Mouse (Mus musculus) brown adipose tissue, adult 24 weeks (tissue): Measurements from ENCODE around the gene Tctn1. TPM values are rescaled to one million over a fixed set of nuclear protein-coding genes. Genes with fewer than 3 reads are reported as not detected.

Experiments
- H3K27ac ChIP-seq: fragments of 200-500 bp; replicated peaks from 2 replicates; pipeline ENCODE4 v1.5.1; 2012; ENCODE audit warnings: low read depth, mild to moderate bottlenecking, low read length
- H3K4me1 ChIP-seq: fragments of 200-500 bp; 2 replicates; pipeline ENCODE4 v1.6.1; 2012; ENCODE audit warnings: low read length, mixed read lengths; ENCODE audit not compliant: control insufficient read depth, insufficient read depth, insufficient read length
- H3K4me3 ChIP-seq: fragments of 200-500 bp; 2 replicates; pipeline ENCODE4 v1.5.1; 2012; ENCODE audit warnings: low read depth, mild to moderate bottlenecking, low read length, moderate library complexity; ENCODE audit not compliant: insufficient read depth
- polyA plus RNA-seq: library from polyadenylated mRNA; stranded (reverse); fragments of >200 nt; gene quantifications from 2 replicates; pipeline ENCODE4 v1.2.4, GENCODE M21; 2012; ENCODE audit not compliant: missing spikeins, insufficient read depth, insufficient read length

The Tctn1 gene
- 1.2 and 2.9 TPM in 2 replicates for polyA plus RNA-seq

DNA sequence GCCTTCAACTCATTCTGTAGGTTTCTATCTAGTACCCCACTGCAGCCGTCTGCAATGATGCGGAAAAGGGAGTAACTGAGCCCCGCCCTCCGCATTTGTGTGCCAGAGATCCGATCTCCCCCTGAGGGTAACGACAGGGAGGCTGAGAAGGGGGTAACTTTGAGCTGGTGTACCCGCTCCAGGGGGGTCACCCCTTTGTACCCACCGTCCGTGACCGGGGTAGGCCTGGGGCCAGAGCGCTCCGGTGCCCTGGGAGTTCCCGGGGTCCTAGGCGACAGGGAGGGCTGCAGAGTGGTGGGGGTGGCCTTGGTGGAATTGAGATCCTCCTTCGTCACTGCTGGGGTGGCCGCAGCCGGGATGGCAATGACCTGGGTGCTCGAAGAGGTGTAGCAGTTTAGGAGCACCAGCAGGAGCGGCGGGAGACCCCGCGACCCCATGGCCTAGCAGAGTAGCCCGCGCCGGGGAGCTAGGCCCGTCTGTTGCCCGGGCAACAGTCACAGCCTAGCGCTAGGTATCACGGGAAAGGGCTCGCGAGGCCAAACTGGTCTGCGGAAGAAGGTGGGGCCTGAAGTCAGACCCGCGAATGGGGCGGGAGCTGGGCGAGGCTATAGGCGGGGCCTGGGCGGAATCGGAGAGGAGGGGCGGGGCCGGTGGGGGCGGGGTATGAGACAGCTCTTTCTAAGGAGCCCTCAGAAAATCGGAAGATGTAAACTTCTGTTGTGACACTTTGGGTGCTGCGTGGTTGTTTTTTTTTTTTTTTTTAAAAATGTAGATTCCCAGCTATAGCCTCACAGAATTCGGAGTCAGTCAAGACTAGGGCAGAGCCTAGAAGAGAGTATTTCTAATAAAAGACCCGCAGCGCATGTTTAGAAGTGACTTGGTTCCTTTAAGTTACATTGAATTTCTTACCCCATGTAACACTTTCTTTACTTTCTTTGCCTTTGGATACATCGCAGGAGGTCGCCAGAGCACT, at the start of gene Tctn1:
Gene Tctn1, minus strand, starts transcription at position 528 of the 973 bp plus-strand sequence.
- H3K27ac ChIP-seq = no peak within 1 kb of the TSS

DNA sequence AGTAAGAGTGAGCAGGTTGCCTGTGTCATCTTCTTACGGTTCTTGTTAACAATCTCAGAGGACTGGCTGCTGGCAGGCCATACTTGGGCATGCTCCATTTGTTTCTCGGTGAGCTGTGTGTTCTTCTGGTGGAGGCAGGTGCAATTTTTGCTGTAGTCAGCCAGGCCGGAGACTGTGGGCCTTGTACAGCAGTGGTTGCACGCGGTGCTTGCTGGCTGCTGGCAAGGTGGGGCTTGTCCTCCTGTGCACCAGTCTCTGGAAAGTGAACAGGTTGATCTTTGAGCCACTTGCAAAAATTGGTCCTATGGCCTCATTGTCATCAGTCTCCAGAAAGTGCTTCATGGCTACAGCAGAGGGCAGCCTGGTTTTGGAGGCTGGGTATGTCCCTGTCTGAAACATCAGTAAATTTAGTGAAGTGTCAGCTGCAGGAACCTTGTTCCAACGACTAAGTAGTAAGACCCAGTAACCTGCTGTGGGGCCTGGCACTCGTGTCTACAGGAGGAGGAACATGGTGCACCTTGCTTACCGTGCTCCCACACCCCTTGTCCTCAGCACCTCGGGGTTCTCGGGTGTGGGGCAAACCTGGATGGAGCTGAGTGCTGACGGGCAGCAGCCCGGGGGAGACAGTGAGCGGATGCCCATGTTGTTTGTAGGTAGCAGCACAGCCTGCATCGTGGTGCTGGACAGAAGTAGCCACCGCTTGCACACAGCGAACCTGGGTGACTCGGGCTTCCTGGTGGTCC, 48.9 kb upstream of the Tctn1 start:
- no peak overlapping the region for H3K4me3 ChIP-seq
- H3K4me1 ChIP-seq = peaks cover 7% of the 10 kb centered on the region; the same call in 1 of the 2 replicates
- no peak overlapping the region for H3K27ac ChIP-seq

More for the DNA sequence above, at the start of gene Tctn1:
- H3K4me3 ChIP-seq = peak within 1 kb of the TSS; percentile 80
- H3K4me1 ChIP-seq = no peaks in the 10 kb centered on the region

DNA sequence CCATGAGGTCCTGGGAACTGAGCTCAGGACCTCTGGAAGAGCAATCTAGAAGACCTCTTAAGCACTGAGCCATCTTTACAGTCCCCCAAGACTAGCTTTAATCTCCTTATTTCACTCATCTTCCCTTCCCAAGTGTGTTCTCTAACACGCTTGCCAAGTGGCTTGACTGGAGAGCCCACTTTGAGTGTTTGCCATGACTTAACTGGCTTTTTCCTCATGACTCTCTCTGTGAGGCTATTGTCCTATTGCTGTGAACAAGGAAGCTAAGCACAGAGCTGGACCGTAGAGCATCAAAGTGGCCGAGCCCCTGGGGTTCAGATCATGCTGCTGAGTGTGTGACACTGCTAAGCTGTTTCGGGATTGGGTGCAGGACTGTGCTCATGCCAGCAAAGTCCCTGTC, 48.1 kb upstream of the Tctn1 start:
- H3K4me3 ChIP-seq = no peak overlapping the region
- no peak overlapping the region for H3K27ac ChIP-seq
- H3K4me1 ChIP-seq = peaks cover 4% of the 10 kb centered on the region; the same call in 1 of the 2 replicates

GRCm38 (mm10) chr5:122311692-122312091, 47.4 kb upstream of the Tctn1 start:
- Histone ChIP-seq H3K4me3 (no peak overlapping the region), H3K4me1 (0 out of 2 replicates have a peak, but pooled peaks cover 4% of the 10 kb centered on the region), H3K27ac (no peak overlapping the region)

DNA sequence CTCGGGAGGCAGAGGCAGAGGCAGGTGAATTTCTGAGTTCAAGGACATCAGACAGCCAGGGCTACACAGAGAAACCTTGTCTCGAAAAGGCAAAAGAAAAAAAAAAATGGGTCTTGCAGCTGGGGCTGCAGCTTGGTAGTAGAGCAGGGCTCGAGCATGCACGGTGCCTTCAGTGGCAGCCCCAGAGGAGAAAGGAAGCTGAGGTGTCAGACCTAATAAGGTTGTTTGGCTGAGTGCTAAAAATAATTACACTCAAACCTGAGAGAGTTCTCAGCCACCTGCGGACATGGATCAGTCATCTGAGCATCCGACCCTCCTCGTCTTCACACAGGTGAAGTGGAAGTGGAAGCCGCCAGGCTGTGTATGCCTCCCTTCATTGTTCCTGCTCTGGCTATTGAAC, 46.4 kb upstream of the Tctn1 start:
- Histone ChIP-seq H3K27ac (no peak overlapping the region), H3K4me1 (peaks cover 6% of the 10 kb centered on the region; the same call in 1 of the 2 replicates), H3K4me3 (no peak overlapping the region)

DNA sequence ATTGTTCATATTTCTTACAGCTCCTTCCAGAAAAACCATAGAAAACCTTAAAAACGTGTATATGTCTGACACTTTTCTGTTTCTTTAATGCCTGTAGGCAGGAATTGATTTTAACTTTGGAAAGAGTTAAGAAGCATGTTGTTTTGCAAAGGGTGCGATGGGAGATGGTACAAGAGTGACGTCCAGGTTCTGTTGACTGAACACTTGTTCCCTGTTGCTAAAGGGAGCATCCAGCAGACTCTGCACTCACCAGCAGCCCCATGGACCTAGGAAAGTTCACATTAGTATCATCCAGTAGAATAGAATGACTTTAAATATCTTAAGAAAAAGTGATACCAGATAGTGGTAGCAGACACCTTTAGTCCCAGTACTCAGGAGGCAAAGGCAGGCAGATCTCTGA, 42.3 kb upstream of the Tctn1 start:
- H3K4me1 ChIP-seq = peaks cover 35% of the 10 kb centered on the region
- H3K4me3 ChIP-seq = no peak overlapping the region
- H3K27ac ChIP-seq = no peak overlapping the region

GRCm38 (mm10) chr5:122305472-122305871, 41.2 kb upstream of the Tctn1 start:
- Histone ChIP-seq H3K4me3 (no peak overlapping the region), H3K27ac (no peak overlapping the region), H3K4me1 (peaks cover 36% of the 10 kb centered on the region)

- H3K4me3 ChIP-seq = no peak overlapping the region
- peaks cover 39% of the 10 kb centered on the region for H3K4me1 ChIP-seq
- no peak overlapping the region; the same call in 1 of the 2 replicates for H3K27ac ChIP-seq
Observed at GRCm38 (mm10) chr5:122304541-122304940, 40.3 kb upstream of the Tctn1 start.

DNA sequence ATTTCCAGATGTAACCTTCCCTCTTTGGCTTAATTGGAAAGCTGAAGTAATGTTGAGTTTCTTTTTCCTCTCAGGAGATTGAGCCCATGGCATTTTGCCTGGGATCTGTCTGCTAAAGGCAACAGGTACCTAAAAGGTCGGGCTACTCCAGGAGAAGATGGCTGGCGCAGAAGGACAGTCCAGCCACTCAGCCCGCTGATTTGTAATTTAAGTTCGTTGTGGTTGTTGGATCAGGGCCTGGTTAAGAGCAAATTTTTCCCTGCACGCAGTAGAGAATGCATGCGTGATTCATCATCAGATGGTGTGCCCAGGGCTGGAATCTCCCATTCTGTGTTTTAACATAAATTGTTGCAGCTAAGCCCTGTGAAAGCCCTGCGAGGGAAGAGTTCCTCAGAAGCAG, 39.7 kb upstream of the Tctn1 start:
- Histone ChIP-seq H3K4me1 (peaks cover 40% of the 10 kb centered on the region), H3K27ac (no peak overlapping the region), H3K4me3 (no peak overlapping the region)

DNA sequence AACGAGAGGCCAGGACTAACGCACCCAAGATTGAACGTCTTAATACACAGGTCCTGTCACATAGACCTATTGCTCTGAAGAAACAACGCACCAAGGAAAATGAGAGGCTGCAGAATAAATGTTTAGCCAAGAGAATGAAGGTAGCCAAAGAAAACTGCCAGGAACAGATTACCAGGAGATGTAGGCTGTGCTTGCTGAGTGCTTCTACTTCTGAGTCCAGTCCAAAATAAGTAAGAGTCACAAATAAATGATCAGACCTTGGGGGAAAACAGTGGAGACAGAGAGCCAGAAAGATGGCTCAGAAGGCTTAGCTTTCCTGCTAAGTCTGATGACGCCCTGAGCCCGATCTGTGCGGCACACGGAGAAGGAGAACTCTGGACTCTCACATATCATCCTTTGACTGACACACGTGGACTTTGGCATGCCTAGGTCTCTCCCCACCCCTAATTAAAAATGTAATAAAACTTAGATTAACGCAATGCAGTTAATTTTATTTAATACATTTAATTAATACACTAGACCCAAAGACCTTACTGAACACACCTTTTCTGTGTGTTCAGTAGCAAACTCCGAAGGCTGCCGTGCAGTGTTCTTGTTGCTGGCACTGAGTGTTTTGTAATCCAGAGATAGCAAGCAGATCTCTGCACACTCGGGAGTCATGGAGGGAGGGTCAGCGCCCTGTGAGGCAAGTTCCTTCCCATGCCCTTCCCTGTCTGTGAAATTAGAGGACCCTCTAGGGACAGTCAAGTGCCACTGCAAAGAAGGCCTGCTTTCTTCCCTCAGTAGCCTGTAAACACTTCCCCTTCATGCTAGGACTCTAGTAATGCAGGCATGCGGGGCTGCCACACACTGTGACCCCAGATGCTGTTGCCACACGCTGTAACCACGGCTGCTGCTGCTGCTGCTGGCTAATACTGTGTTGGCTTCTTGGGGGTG, 38.8 kb upstream of the Tctn1 start:
- H3K4me3 ChIP-seq = no peak overlapping the region
- H3K27ac ChIP-seq = no peak overlapping the region

DNA sequence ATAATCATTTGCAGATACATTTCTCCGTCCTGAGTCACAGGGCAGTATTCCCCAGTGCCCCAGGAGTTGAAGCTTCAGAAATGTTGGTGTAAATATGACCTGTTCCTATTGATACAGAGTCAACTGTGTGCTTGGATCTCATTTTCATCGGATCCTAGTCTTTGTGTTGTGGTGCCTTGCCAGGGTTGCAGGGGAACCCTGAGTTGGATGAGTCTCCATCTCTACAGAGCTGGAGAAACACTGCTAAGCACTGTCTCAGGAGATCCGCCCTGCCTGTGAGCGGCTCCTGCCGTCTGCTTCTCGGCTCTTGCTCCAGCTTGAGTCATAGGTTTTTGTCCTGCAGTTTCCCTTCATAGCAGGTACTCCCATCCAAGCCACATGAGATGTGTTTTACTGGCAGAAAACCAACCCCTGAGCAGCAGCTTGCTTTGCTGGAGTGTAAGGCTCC, 35.8 kb upstream of the Tctn1 start:
- Histone ChIP-seq H3K4me3 (no peak overlapping the region), H3K27ac (no peak overlapping the region), H3K4me1 (peaks cover 34% of the 10 kb centered on the region)

More for the DNA sequence above, 38.8 kb upstream of the Tctn1 start:
- H3K4me1 ChIP-seq = peaks cover 40% of the 10 kb centered on the region

DNA sequence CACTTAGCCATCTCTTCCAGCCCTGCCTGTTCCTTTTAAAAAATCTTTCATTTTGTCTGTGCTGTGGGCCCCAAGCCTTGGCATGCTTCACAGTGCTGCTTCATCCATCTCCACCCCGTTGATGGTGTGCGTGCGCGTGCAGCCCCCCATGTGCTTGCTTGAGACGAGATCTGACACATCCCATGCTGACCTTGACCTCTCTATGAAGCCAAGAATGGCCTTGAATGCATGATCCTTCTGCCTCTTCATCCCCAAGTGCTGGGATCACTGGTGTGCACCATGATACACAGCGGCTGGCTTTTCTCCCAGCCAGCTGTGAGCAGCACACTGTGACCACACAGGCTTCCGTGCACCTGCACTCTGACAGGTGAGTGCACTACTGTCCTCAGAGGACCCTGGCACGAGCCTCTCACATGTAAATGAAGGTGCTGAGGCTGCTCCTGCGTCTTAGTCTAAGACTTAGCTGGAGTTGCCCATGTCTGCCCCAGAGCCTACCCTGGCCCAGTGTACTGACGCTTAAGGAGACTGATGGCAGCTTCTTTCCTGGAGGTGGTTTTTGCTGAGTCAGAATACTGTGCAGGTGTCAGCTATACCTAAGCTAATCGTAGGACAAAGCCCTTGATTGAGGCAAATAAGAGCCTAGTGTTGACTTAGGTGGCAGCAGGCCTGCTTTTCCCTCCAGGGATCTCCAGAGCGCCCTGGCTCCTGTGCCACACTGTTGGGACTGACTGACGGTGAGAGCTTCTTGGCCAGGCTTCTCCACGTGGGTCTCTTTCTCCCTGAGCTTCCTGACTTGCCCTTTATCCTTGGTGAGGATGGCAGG, 31.1 kb upstream of the Tctn1 start:
- H3K4me1 ChIP-seq = peaks cover 19% of the 10 kb centered on the region
- no peak overlapping the region for H3K27ac ChIP-seq
- no peak overlapping the region for H3K4me3 ChIP-seq

- peaks cover 15% of the 10 kb centered on the region for H3K4me1 ChIP-seq
- H3K4me3 ChIP-seq = no peak overlapping the region
- H3K27ac ChIP-seq = no peak overlapping the region
Observed at GRCm38 (mm10) chr5:122294219-122294735, 30.0 kb upstream of the Tctn1 start.
